Mouse (Mus musculus) midbrain, embryonic 16.5 days (tissue): ENCODE data around the gene Gm45716. TPM values are rescaled to one million over a fixed set of nuclear protein-coding genes. Genes with fewer than 3 reads are reported as not detected.

Source experiments
- ATAC-seq: fragments of 200-750 bp; cut with Nextera tagmentation; 2 replicates; pipeline ENCODE4 v1.8.0; 2017; ENCODE audit warnings: moderate TSS enrichment
- H3K27ac ChIP-seq: fragments of 300-500 bp; sonication (generic); 2 replicates; pipeline ENCODE4 v1.5.1; 2014; ENCODE audit warnings: mild to moderate bottlenecking, low read length, mixed read lengths
- H3K27me3 ChIP-seq: fragments of 300-500 bp; sonication (generic); 2 replicates; pipeline ENCODE4 v1.6.1; 2014; ENCODE audit warnings: low read depth, low read length, mixed read lengths; ENCODE audit not compliant: control insufficient read depth, insufficient read depth
- H3K36me3 ChIP-seq: fragments of 300-500 bp; sonication (generic); 2 replicates; pipeline ENCODE4 v1.6.1; 2014; ENCODE audit warnings: mild to moderate bottlenecking, low read length, moderate library complexity, mixed read lengths; ENCODE audit not compliant: control insufficient read depth, insufficient read depth
- H3K4me1 ChIP-seq: fragments of 300-500 bp; sonication (generic); 2 replicates; pipeline ENCODE4 v1.6.1; 2014; ENCODE audit warnings: mild to moderate bottlenecking, low read length, mixed read lengths; ENCODE audit not compliant: control insufficient read depth, insufficient read depth
- H3K4me2 ChIP-seq: fragments of 300-500 bp; sonication (generic); 2 replicates; pipeline ENCODE4 v1.6.1; 2014; ENCODE audit warnings: mild to moderate bottlenecking, low read length, mixed read lengths
- H3K4me3 ChIP-seq: fragments of 300-500 bp; sonication (generic); 2 replicates; pipeline ENCODE4 v1.5.1; 2014; ENCODE audit warnings: low read depth, mild to moderate bottlenecking, low read length, moderate library complexity, mixed read lengths
- H3K9ac ChIP-seq: fragments of 300-500 bp; sonication (generic); 2 replicates; pipeline ENCODE4 v1.6.1; 2014; ENCODE audit warnings: low read depth, low read length, mixed read lengths
- H3K9me3 ChIP-seq: fragments of 300-500 bp; sonication (generic); replicated peaks from 2 replicates; pipeline ENCODE4 v1.6.1; 2014; ENCODE audit warnings: mild to moderate bottlenecking, low read length, mixed read lengths; ENCODE audit not compliant: control insufficient read depth, poor library complexity, severe bottlenecking
- WGBS: fragments of 180-500 bp; shearing (Covaris S2); extraction: QIAGEN DNeasy Blood & Tissue Kit; methylation state at CpG from one replicate; pipeline ENCODE4 v1.1.7; 2014; 5-methylcytosine and 5-hydroxymethylcytosine counted together
- polyA plus RNA-seq: library from polyadenylated mRNA; unstranded; fragments of >200 nt; fragmentation: Nextera tagmentation; extraction: Ambion mirVana; gene quantifications from 2 replicates; pipeline ENCODE4 v1.2.1, GENCODE M21; 2015

Gene Gm45716
- polyA plus RNA-seq, 1 experiment from 2014 or later, result 23.2 TPM

GRCm38 (mm10) chr11:90294622-90295021 is 107.1 kb downstream of the Gm45716 start:
- WGBS, result 93% methylated on average over 2 of the region's 2 CpGs
- Histone ChIP-seq H3K4me1 (no peaks in the 10 kb centered on the region), H3K4me2 (no peak overlapping the region), H3K9ac (no peak overlapping the region), H3K36me3 (no peaks in the 10 kb centered on the region), H3K4me3 (no peak overlapping the region), H3K27me3 (no peaks in the 10 kb centered on the region), H3K27ac (no peak overlapping the region), H3K9me3 (no peaks in the 10 kb centered on the region)
- ATAC-seq, result no peak

Other genes starting within 250 kb of the Gm45716 start
- gene Pctp, start 184.8 kb upstream of the Gm45716 start, polyA plus RNA-seq, result 0.87 and 0.88 TPM in 2 replicates
- gene Tmem100, start 157.3 kb upstream of the Gm45716 start, polyA plus RNA-seq, result 8.6 and 12.9 TPM in 2 replicates
- gene Mmd, start 61.8 kb downstream of the Gm45716 start, polyA plus RNA-seq, result 139 and 148 TPM in 2 replicates
- gene Hlf, start 203.2 kb downstream of the Gm45716 start, polyA plus RNA-seq, result 6.6 and 6.9 TPM in 2 replicates